Mouse (Mus musculus): ENCODE results near the gene Tgfb3.

Gene Tgfb3

GRCm38 (mm10) chr12:86078553-86079201 lies at the start of gene Tgfb3:
Tgfb3 (minus strand) TSS chr12:86079041.
- peak; percentile 34 for DNase-seq

GRCm38 (mm10) chr12:86128122-86128521 lies 49.3 kb upstream of the Tgfb3 start:
- DNase-seq: no peak

- DNase-seq: no peak
Observed at GRCm38 (mm10) chr12:86124016-86124415, 45.2 kb upstream of the Tgfb3 start.

GRCm38 (mm10) chr12:86116295-86116835 lies 37.5 kb upstream of the Tgfb3 start:
- no peak for DNase-seq

- DNase-seq: no peak
Observed at GRCm38 (mm10) chr12:86110637-86111036, 31.8 kb upstream of the Tgfb3 start.

DNA sequence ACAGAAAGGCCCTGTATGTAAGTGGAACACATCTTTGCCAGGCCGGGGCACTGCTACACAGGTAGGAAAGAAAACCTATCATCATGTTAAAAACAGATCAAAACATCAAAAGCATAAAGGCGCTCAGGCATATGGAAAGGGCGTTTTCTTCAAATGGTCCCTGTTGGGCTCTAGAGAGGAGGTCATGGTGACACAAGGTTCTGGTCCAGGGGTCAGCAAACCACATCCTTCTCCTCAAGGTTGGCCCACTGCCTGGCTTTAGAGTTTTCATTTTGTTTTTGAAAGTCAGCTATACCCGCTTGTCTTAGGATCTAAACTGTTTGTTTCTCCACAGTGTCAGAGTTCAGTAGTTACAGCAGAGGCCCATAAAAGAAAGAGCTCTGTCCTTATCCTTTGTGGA lies 30.7 kb upstream of the Tgfb3 start:
- no peak for DNase-seq

- no peak for DNase-seq
Observed at GRCm38 (mm10) chr12:86107645-86108044, 28.8 kb upstream of the Tgfb3 start.

DNA sequence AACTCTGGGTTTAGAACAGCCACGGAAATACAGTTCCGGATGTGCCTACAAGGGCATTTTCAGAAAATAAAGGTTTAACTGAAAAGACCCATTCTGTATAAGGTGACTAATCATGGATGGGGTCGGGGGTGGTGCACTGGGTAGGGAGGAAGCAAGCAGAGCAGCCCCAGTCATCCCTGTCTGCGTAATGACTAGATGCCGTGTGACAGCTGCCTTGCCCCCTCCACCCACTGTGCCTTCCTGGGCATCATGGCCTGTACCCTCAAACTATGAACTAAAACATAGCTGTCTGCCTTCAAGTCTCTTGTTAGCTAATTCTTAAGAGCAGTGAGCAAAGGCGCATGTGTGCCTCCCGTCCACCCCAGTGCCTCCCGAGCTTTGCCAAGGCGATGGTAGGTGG lies 27.2 kb upstream of the Tgfb3 start:
- DNase-seq: no peak

- DNase-seq: no peak
Observed at GRCm38 (mm10) chr12:86105546-86105945, 26.7 kb upstream of the Tgfb3 start.

DNA sequence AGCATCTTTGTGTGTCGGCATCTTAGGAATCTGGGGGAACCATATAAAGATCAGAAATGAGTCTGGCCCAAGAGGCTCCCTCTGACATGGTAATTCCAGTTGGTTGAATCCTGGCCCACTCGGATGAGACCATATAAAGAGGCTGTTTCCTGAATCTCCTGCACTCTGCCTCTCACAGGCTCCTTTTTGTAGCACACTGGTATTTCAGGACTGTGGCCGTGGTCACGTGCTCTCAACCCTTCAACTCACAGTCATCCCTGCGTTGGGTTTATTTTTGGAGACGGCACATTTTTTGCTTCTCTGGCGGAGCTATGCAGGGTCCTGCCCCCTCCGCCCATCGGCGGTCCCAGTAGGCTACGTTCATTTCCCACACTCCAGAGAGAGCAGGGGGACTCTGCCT lies 25.5 kb upstream of the Tgfb3 start:
- no peak for DNase-seq

GRCm38 (mm10) chr12:86103852-86104251 lies 25.0 kb upstream of the Tgfb3 start:
- DNase-seq: no peak

- no peak for DNase-seq
Observed at GRCm38 (mm10) chr12:86103391-86103790, 24.6 kb upstream of the Tgfb3 start.

DNA sequence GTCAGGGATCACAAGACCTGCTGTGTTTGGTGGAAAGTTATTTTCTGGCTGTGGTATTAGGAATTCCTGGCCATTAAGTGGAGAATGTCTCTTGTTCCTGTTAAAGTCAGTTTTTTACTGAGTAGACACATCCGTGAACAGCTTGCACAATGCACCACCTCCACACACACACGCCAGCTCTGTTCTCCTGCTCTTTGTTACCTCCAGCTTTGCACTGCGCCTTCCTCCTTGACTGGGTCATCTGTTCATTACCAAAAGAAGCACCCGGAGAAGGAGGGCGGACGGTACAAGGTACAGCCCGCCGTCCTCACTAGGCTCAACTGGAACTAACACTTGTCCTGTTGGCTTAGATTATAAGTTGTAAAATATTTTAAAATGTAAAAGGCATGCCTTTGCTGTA lies 23.8 kb upstream of the Tgfb3 start:
- no peak for DNase-seq

- DNase-seq: no peak
Observed at GRCm38 (mm10) chr12:86100711-86101110, 21.9 kb upstream of the Tgfb3 start.

DNA sequence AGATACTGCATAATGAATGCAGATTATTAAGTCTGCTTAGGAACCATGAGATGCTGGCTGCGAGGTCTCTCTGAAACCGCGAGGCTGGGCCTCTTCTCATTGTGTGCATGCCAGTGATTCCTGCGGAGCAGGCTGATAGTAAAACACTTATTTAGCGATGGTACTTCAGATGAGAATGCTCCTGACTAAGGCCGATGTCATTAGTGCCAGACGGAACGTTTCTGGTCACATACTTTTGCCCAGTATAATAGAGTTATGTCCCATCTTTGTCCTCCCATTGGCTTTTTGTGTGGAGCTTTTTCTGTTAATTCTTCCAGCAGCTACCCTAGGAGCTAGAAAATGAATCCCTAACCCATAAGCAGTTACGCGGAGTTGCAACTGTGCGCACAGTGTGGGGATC lies 18.9 kb upstream of the Tgfb3 start:
- DNase-seq: no peak

GRCm38 (mm10) chr12:86095806-86096205 lies 17.0 kb upstream of the Tgfb3 start:
- DNase-seq: no peak

DNA sequence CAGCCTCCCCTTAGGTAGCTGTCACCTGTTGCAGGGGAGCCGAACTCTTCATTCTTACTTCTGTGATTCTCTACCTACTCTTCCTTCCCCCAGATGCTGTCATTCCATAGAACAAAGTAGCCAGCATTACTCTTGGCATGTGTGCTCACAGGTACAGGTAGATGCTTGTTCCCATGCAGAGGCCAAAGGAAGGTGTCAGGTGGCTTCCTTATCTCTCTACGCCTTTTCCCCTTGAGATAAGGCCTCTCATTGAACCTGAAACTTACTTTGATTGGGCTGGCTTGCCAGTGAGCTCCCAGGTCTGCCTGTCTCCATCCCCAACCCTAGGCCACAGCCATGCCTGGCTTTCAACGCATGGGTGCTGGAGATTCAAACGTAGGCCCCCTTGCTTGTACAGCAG lies 15.2 kb upstream of the Tgfb3 start:
- no peak for DNase-seq

- DNase-seq: peak; percentile 13
Observed at GRCm38 (mm10) chr12:86091601-86092132, 12.8 kb upstream of the Tgfb3 start.

DNA sequence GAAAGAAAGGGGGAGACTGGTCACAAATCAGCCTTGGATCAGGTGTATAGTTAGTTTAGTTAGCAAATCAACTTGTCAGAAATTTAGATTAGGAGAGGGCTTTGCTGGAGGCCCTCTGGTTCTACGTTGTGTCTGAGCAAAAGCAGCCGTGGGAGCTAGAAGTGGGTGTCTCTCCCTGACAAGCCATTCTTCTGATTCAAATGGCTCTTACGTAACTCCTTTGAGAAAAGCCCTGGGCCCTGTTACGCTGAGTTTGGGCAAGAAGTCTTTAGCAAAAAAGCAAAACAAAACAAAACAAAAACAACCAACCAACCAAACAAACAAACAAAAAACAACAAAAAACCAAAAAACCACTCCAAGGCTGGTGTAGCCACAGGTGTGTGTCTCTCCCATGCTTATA lies 11.9 kb upstream of the Tgfb3 start:
- DNase-seq: no peak

DNA sequence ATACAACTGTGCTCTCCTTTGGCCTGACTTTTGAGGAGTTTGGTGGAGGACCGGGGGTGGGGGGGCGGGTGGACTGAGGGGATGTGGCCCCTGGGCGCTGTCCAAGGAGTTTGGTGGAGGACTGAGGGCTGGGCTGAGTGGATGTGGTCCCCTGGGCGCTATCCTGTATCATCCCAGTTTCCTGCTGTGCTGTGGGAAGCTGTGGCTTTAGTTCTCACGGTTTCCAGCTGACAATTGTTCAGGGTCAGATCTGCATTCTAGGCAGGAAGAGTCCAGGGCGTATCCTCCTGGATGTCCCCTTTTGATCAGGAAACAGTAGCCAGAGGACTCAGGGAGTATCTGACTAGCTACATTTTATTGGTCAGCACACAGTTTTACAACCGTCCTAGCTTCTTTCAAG lies 9.2 kb upstream of the Tgfb3 start:
- no peak for DNase-seq

DNA sequence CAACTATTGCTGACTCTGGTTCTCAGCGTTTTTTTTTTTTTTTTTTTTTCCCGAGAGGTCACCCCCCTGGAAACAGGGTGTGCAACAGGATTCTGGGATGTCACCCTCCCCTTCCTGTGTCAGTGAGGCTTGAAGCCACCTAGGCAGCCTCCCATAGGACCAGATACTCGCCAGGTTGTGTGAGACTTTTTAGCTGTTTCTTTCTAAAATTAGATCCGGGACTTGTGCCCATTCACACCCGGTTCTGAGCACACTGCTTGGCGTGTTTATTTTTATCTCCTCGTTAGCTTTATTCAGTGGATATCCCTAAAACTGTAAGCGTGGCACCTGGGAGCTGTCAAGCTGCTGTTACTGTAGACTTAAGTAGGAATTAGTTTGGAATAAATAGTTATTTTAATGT lies 7.7 kb upstream of the Tgfb3 start:
- no peak for DNase-seq

- no peak for DNase-seq
Observed at GRCm38 (mm10) chr12:86085873-86086272, 7.0 kb upstream of the Tgfb3 start.

DNA sequence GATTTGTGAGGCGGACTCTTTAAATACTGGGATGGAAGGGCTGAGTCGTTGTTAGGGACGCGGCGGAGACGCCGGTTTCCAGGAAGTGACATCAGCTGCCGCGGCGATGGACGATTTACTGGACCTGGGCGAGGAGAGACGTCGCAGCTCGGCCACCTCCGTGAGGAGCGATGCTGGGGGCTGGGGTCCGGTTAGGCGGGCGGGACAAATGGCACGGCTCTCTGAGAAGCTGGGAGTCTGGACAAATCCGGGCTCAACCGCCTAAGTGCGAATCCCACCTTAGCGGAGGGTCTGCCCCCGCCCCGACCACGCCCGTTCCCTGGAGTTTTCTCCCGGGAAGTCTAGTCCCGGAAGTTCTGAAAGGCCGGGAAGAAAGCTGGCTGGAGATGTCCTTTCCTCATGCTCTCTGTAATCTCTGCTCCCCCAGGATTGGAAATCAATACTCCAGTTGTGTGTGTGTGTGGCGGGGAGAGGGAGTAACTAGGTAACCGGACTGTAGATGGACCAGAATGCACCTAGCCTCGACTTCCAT lies 3.7 kb upstream of the Tgfb3 start, which contains the start of gene Ift43:
TSS of gene Ift43 (plus strand) at position 61 of the 532 bp plus-strand sequence.
- peak; percentile 80 for DNase-seq

DNA sequence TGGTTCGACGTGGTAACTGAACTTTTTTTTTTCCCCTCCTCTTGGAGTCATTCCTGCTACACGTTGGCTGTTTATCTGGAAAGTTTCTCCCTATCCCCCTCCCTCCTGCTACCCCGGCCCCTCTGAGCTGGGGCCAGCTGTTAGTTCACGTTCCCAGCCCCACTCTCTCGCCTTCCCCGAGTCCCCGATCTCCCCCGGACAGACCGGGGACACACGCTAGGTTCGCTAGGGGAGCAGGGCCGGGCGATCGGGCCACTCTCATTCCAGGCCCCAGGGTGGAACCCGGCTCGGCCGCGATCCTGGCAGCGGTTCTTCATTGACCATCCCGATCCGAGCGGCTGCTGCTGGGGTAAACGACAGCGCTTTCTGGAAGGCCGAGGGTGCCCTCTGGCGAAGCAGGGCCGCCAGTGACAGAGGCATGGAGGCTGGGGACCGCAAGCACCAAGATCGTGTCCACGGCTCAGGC lies 394 bp upstream of the Tgfb3 start:
- DNase-seq: peak; percentile 90
